Mouse (Mus musculus) megakaryocyte, embryonic 14.5 days (primary cell): ENCODE measurements around the gene Zfp871.

Source experiments
- FLI1 ChIP-seq: IDR thresholded peaks from 2 replicates; pipeline ENCODE4 v1.6.1; 2012; ENCODE audit warnings: low read length, inconsistent platforms, mixed read lengths
- GATA1 ChIP-seq: IDR thresholded peaks from 3 replicates; pipeline ENCODE4 v1.6.1; 2012; ENCODE audit warnings: mixed read lengths, low read length, inconsistent platforms, borderline replicate concordance

GRCm38 (mm10) chr17:32809544-32810374 lies 21.7 kb upstream of the Zfp871 start, which contains the start of gene Zfp811:
- TF ChIP-seq FLI1, result no peak
- TF ChIP-seq GATA1, result no peak
